Mouse (Mus musculus) G1E (cell line): ENCODE results near the gene Gnai1.
"Not testable (repeated sequence)": the region's sequence is repeated elsewhere in the genome, so short reads cannot be mapped to it uniquely, and the experiment has no call there.

Experiments
- CTCF ChIP-seq: IDR thresholded peaks from 2 replicates; pipeline ENCODE4 v1.5.1; 2012; ENCODE audit warnings: low read depth, low read length, inconsistent platforms, mixed read lengths
- GATA1 ChIP-seq: IDR thresholded peaks from 2 replicates; pipeline ENCODE4 v1.6.1; 2012; ENCODE audit warnings: borderline replicate concordance, low read length, inconsistent platforms, mixed read lengths
- GATA2 ChIP-seq: IDR thresholded peaks from 2 replicates; pipeline ENCODE4 v1.6.1; 2012; ENCODE audit warnings: low read depth, low read length, inconsistent platforms, borderline replicate concordance
- TAL1 ChIP-seq: conservative IDR thresholded peaks from 2 replicates; pipeline ENCODE4 v1.6.1; 2012; ENCODE audit warnings: low read depth, low read length, inconsistent platforms, mixed read lengths

- not testable (repeated sequence) for TF ChIP-seq CTCF, TAL1, GATA2, GATA1
Measured at GRCm38 (mm10) chr5:18341876-18342275, 18.3 kb downstream of the Gnai1 start.
